Mouse (Mus musculus) liver, embryonic 12.5 days (tissue): Measurements from ENCODE around the gene Mcoln2. TPM values are rescaled to one million over a fixed set of nuclear protein-coding genes. Genes with fewer than 3 reads are reported as not detected.

Experiments
- ATAC-seq: fragments of 200-750 bp; cut with Nextera tagmentation; 2 replicates; pipeline ENCODE4 v1.8.0; 2017; ENCODE audit warnings: moderate number of reproducible peaks, mild to moderate bottlenecking, moderate library complexity
- H3K27ac ChIP-seq: fragments of 300-500 bp; sonication (generic); 2 replicates; pipeline ENCODE4 v1.5.1; 2016; ENCODE audit warnings: mild to moderate bottlenecking
- H3K27me3 ChIP-seq: fragments of 300-500 bp; sonication (generic); replicated peaks from 2 replicates; pipeline ENCODE4 v1.6.1; 2016; ENCODE audit warnings: mild to moderate bottlenecking, moderate library complexity
- H3K36me3 ChIP-seq: fragments of 300-500 bp; sonication (generic); 2 replicates; pipeline ENCODE4 v1.6.1; 2016; ENCODE audit warnings: mild to moderate bottlenecking, moderate library complexity
- H3K4me1 ChIP-seq: fragments of 300-500 bp; sonication (generic); 2 replicates; pipeline ENCODE4 v1.6.1; 2016
- H3K4me2 ChIP-seq: fragments of 300-500 bp; sonication (generic); 2 replicates; pipeline ENCODE4 v1.6.1; 2016; ENCODE audit warnings: mild to moderate bottlenecking, moderate library complexity
- H3K4me3 ChIP-seq: fragments of 300-500 bp; sonication (generic); 2 replicates; pipeline ENCODE4 v1.5.1; 2016; ENCODE audit warnings: mild to moderate bottlenecking, moderate library complexity
- H3K9ac ChIP-seq: fragments of 300-500 bp; sonication (generic); 2 replicates; pipeline ENCODE4 v1.6.1; 2016; ENCODE audit warnings: mild to moderate bottlenecking, moderate library complexity
- H3K9me3 ChIP-seq: fragments of 300-500 bp; sonication (generic); replicated peaks from 2 replicates; pipeline ENCODE4 v1.6.1; 2016; ENCODE audit warnings: mild to moderate bottlenecking, moderate library complexity
- WGBS: fragments of 180-500 bp; shearing (Covaris S2); methylation state at CpG from one replicate; pipeline ENCODE4 v1.1.7; 2016; ENCODE audit not compliant: insufficient replicate concordance; 5-methylcytosine and 5-hydroxymethylcytosine counted together
- polyA plus RNA-seq: library from polyadenylated mRNA; unstranded; fragments of >200 nt; fragmentation: Nextera tagmentation; extraction: Ambion mirVana; gene quantifications from 2 replicates; pipeline ENCODE4 v1.2.1, GENCODE M21; 2016

Mcoln2 gene
- polyA plus RNA-seq, 1 experiment from 2014 or later = 5.4 TPM

- Histone ChIP-seq H3K4me1 (no peaks in the 10 kb centered on the region), H3K36me3 (no peaks in the 10 kb centered on the region), H3K9ac (no peak overlapping the region), H3K4me2 (no peak overlapping the region), H3K4me3 (no peak overlapping the region), H3K9me3 (no peaks in the 10 kb centered on the region), H3K27me3 (no peaks in the 10 kb centered on the region), H3K27ac (no peak overlapping the region)
- 77% methylated on average over 5 of the region's 5 CpGs for WGBS
- ATAC-seq = no peak
Measured at GRCm38 (mm10) chr3:146237676-146238075, 88.0 kb downstream of the Mcoln2 start.

DNA sequence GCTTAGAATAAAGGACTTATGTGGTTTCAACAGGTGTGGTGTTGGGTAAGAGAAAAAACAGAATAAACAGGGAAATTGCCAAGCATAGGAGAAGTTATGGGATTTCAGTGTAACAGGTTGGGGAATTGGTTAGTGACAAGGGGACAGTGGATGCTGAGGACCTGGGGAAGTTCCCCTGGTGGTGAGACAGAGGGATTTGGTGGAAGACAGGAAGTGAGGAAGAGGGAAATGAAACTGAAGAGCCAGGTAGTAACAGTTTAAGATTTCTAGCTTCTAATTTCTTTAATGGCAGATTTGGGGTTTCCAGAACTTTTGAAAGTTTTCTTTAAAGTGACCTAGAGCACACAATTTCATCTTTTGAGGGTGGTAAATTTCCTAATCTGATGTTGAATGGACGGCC, 95.0 kb downstream of the Mcoln2 start:
- H3K4me2 ChIP-seq = no peak overlapping the region
- H3K9me3 ChIP-seq = no peaks in the 10 kb centered on the region
- H3K4me1 ChIP-seq = no peaks in the 10 kb centered on the region
- H3K9ac ChIP-seq = no peak overlapping the region
- H3K27ac ChIP-seq = no peak overlapping the region
- no peaks in the 10 kb centered on the region for H3K36me3 ChIP-seq
- no peak for ATAC-seq
- no peaks in the 10 kb centered on the region for H3K27me3 ChIP-seq
- 43% methylated on average over 1 of the region's 1 CpGs for WGBS
- no peak overlapping the region for H3K4me3 ChIP-seq

Other genes starting within 250 kb of the Mcoln2 start
- 25.0 and 26.0 TPM in 2 replicates for gene Bcl10, start 227.0 kb upstream of the Mcoln2 start, polyA plus RNA-seq
- gene 2410004B18Rik, start 211.8 kb upstream of the Mcoln2 start, polyA plus RNA-seq = 25.6 and 27.4 TPM in 2 replicates
- gene Syde2, start 162.0 kb upstream of the Mcoln2 start, polyA plus RNA-seq = 1.3 and 1.4 TPM in 2 replicates
- 0.19 and 0.30 TPM in 2 replicates for gene Wdr63, start 41.7 kb upstream of the Mcoln2 start, polyA plus RNA-seq
- gene Mcoln3, start 32.4 kb upstream of the Mcoln2 start, polyA plus RNA-seq = 0.38 and 0.61 TPM in 2 replicates
- 0.05 and 0.06 TPM in 2 replicates for gene Lpar3, start 71.1 kb downstream of the Mcoln2 start, polyA plus RNA-seq